Mouse (Mus musculus): ENCODE results near the gene AB124611. TPM values are rescaled to one million over a fixed set of nuclear protein-coding genes. Genes with fewer than 3 reads are reported as not detected.

Gene AB124611
- polyA plus RNA-seq, 1 experiment from 2014 or later = 5.9 TPM

Small RNA genes within 50 kb of the gene (microRNA-seq; reads per million reads assigned to microRNA genes)
- gene Mir199a-1 = 10.6 reads per million, percentile 32 among the genes with 10 or more reads in this experiment

Other genes with a start within 250 kb of the AB124611 start
- 15.2 and 18.2 TPM in 2 replicates for gene Kri1, start 238.2 kb upstream of the AB124611 start, polyA plus RNA-seq (2015; fragmentation: Nextera tagmentation; extraction: Ambion mirVana)
- 47.4 and 51.5 TPM in 2 replicates for gene Cdkn2d, start 234.8 kb upstream of the AB124611 start, polyA plus RNA-seq (2015; fragmentation: Nextera tagmentation; extraction: Ambion mirVana)
- gene Ap1m2, start 213.8 kb upstream of the AB124611 start, polyA plus RNA-seq (2015; fragmentation: Nextera tagmentation; extraction: Ambion mirVana) = 77.7 and 86.3 TPM in 2 replicates
- 116 and 130 TPM in 2 replicates for gene Slc44a2, start 205.5 kb upstream of the AB124611 start, polyA plus RNA-seq (2015; fragmentation: Nextera tagmentation; extraction: Ambion mirVana)
- gene Ilf3, start 158.3 kb upstream of the AB124611 start, polyA plus RNA-seq (2015; fragmentation: Nextera tagmentation; extraction: Ambion mirVana) = 144 and 147 TPM in 2 replicates
- gene Qtrt1, start 114.3 kb upstream of the AB124611 start, polyA plus RNA-seq (2015; fragmentation: Nextera tagmentation; extraction: Ambion mirVana) = 51.1 and 51.4 TPM in 2 replicates
- gene Dnm2, start 101.3 kb upstream of the AB124611 start, polyA plus RNA-seq (2015; fragmentation: Nextera tagmentation; extraction: Ambion mirVana) = 81.4 and 97.2 TPM in 2 replicates
- 78.5 and 80.6 TPM in 2 replicates for gene Tmed1, start 15.9 kb upstream of the AB124611 start, polyA plus RNA-seq (2015; fragmentation: Nextera tagmentation; extraction: Ambion mirVana)
- gene Carm1, start 20.7 kb downstream of the AB124611 start, polyA plus RNA-seq (2015; fragmentation: Nextera tagmentation; extraction: Ambion mirVana) = 15.6 and 16.1 TPM in 2 replicates
- gene Timm29, start 66.5 kb downstream of the AB124611 start, polyA plus RNA-seq (2015; fragmentation: Nextera tagmentation; extraction: Ambion mirVana) = 19.9 and 22.9 TPM in 2 replicates
- 34.0 and 39.4 TPM in 2 replicates for gene Yipf2, start 66.7 kb downstream of the AB124611 start, polyA plus RNA-seq (2015; fragmentation: Nextera tagmentation; extraction: Ambion mirVana)
- gene Smarca4, start 90.0 kb downstream of the AB124611 start, polyA plus RNA-seq (2015; fragmentation: Nextera tagmentation; extraction: Ambion mirVana) = 63.2 and 65.0 TPM in 2 replicates
- gene Ldlr, start 197.3 kb downstream of the AB124611 start, polyA plus RNA-seq (2015; fragmentation: Nextera tagmentation; extraction: Ambion mirVana) = 62.2 and 69.3 TPM in 2 replicates
- 83.7 and 87.5 TPM in 2 replicates for gene Spc24, start 234.1 kb downstream of the AB124611 start, polyA plus RNA-seq (2015; fragmentation: Nextera tagmentation; extraction: Ambion mirVana)

Measured in stomach, embryonic 16.5 days (tissue).